Mouse (Mus musculus) forebrain, embryonic 14.5 days (tissue): ENCODE data around the gene Gabbr2. TPM values are rescaled to one million over a fixed set of nuclear protein-coding genes. Genes with fewer than 3 reads are reported as not detected.

Source experiments
- ATAC-seq: fragments of 200-750 bp; cut with Nextera tagmentation; 2 replicates; pipeline ENCODE4 v1.8.0; 2017; ENCODE audit warnings: mild to moderate bottlenecking, moderate library complexity
- DNase-seq: peaks from one replicate; pipeline ENCODE4 v3.0.0-alpha.2; 2015; ENCODE audit warnings: low spot score
- H3K27ac ChIP-seq: fragments of 300-500 bp; sonication (generic); 2 replicates; pipeline ENCODE4 v1.5.1; 2014; ENCODE audit warnings: low read depth, mild to moderate bottlenecking, control low read depth, low read length, moderate library complexity
- H3K27me3 ChIP-seq: fragments of 300-500 bp; sonication (generic); replicated peaks from 2 replicates; pipeline ENCODE4 v1.6.1; 2014; ENCODE audit warnings: low read length, control low read depth, mixed read lengths; ENCODE audit not compliant: control insufficient read depth, insufficient read depth
- H3K36me3 ChIP-seq: fragments of 300-500 bp; sonication (generic); 2 replicates; pipeline ENCODE4 v1.6.1; 2014; ENCODE audit warnings: low read length, control low read depth; ENCODE audit not compliant: control insufficient read depth, insufficient read depth
- H3K4me1 ChIP-seq: fragments of 300-500 bp; sonication (generic); 2 replicates; pipeline ENCODE4 v1.6.1; 2014; ENCODE audit warnings: antibody characterized with exemption, low read length, control low read depth; ENCODE audit not compliant: control insufficient read depth, insufficient read depth
- H3K4me2 ChIP-seq: fragments of 300-500 bp; sonication (generic); 2 replicates; pipeline ENCODE4 v1.6.1; 2014; ENCODE audit warnings: mild to moderate bottlenecking, control low read depth, low read length
- H3K4me3 ChIP-seq: fragments of 300-500 bp; sonication (generic); 2 replicates; pipeline ENCODE4 v1.5.1; 2014; ENCODE audit warnings: low read depth, low read length, control low read depth
- H3K9ac ChIP-seq: fragments of 300-500 bp; sonication (generic); 2 replicates; pipeline ENCODE4 v1.6.1; 2014; ENCODE audit warnings: mild to moderate bottlenecking, low read length, control low read depth, moderate library complexity
- H3K9me3 ChIP-seq: fragments of 300-500 bp; sonication (generic); replicated peaks from 2 replicates; pipeline ENCODE4 v1.6.1; 2016; ENCODE audit warnings: low read length, control low read depth, mixed read lengths; ENCODE audit not compliant: control insufficient read depth
- WGBS: fragments of 180-500 bp; shearing (Covaris S2); extraction: QIAGEN DNeasy Blood & Tissue Kit; methylation state at CpG from one replicate; pipeline ENCODE4 v1.1.7; 2014; 5-methylcytosine and 5-hydroxymethylcytosine counted together
- polyA plus RNA-seq: library from polyadenylated mRNA; unstranded; fragments of >200 nt; fragmentation: Nextera tagmentation; extraction: Ambion mirVana; gene quantifications from 2 replicates; pipeline ENCODE4 v1.2.1, GENCODE M21; 2014

Gene Gabbr2
- polyA plus RNA-seq, 1 experiment from 2014 or later: 1.7 TPM

DNA sequence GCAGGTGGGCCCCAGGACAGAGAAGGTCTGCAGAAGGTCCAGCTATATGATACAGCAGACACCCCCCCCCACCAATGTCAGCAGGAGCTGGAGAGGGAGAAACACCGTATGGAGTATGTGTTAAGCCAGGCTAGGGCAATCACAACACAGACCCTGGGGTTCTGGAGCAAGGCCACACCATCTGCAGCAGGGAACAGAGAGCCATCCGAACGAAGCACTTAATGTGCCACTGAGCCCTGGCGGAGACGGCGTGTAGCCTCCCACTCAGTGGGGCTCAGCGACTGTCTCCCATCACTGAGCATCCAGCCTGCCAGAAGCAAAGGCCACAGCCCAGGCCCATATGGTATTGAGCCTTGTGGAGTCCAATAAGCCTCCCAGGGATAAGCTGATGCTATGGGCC is 33.7 kb downstream of the Gabbr2 start:
- Histone ChIP-seq H3K4me1 (no peaks in the 10 kb centered on the region), H3K27me3 (no peaks in the 10 kb centered on the region), H3K9ac (no peak overlapping the region), H3K4me2 (no peak overlapping the region), H3K4me3 (no peak overlapping the region), H3K27ac (no peak overlapping the region), H3K9me3 (no peaks in the 10 kb centered on the region), H3K36me3 (no peaks in the 10 kb centered on the region)
- DNase-seq (no peak), ATAC-seq (no peak)
- WGBS: 82% methylated on average over 7 of the region's 7 CpGs

DNA sequence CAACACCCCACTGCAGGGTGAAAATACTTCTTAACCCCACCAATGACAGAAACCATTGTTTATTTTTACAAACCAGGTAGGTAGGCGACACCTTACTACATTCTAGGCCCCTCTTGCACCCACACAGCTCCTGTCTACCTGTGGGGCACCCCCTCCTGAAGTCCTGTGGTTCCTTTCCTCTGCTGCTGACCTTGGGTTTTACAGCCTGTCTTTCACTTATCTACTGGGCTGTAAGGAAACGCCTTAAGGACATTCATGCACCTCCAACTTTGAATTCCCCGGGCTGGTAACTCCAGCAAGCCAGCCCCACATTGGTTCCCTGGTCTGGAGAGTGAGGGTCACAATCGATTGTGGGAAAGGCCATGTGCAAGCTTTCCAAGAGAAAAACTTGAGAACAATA is 34.7 kb downstream of the Gabbr2 start:
- Histone ChIP-seq H3K4me3 (no peak overlapping the region), H3K27ac (no peak overlapping the region), H3K36me3 (no peaks in the 10 kb centered on the region), H3K9ac (no peak overlapping the region), H3K4me2 (no peak overlapping the region), H3K27me3 (no peaks in the 10 kb centered on the region), H3K9me3 (no peaks in the 10 kb centered on the region), H3K4me1 (no peaks in the 10 kb centered on the region)
- no peak for ATAC-seq
- WGBS: 83% methylated on average over 4 of the region's 4 CpGs
- no peak for DNase-seq

DNA sequence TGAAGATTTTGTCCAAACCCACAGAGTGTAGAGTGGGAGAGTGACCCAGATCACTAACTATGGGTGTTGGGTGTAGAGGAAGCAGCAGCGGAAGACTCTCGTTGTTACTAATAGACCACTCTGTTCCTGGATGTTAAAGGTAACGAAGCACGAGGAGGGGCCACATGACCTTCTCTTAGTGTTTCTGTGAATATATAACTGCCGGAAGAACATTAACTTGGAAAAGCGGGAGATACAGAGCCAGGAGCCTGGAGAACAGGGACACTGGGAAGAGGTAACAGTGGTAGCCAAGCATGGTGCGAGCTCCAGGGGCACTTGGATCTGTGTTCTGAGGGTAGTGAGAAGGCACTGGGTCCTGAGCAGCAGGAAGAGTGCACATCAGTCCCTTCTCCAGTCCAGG is 38.7 kb downstream of the Gabbr2 start:
- H3K4me1 ChIP-seq: no peaks in the 10 kb centered on the region
- no peak overlapping the region for H3K4me2 ChIP-seq
- no peaks in the 10 kb centered on the region for H3K9me3 ChIP-seq
- DNase-seq: no peak
- H3K9ac ChIP-seq: no peak overlapping the region
- H3K36me3 ChIP-seq: no peaks in the 10 kb centered on the region
- no peak overlapping the region for H3K27ac ChIP-seq
- 89% methylated on average over 7 of the region's 7 CpGs for WGBS
- ATAC-seq: no peak
- H3K4me3 ChIP-seq: no peak overlapping the region
- no peaks in the 10 kb centered on the region for H3K27me3 ChIP-seq

DNA sequence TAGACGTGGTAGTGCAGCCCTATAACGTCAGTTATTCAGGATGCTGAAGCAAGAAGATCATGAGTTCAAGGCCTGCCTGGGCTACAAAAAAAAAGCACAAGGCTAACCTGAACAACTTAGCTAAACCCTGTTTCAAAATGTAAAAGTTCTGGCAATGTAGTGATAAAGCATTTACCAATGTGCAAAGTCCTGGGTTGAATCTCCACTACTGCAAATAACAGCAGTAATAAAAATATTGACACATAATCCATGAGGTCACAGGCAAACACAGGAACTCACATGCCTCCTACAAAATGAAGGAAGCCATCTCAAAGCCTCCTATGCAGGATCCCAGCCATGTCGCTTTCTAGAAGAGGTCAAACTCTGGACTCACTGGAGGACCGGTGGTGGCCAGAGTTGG is 39.1 kb downstream of the Gabbr2 start:
- ATAC-seq (no peak), DNase-seq (no peak)
- Histone ChIP-seq H3K4me1 (no peaks in the 10 kb centered on the region), H3K27ac (no peak overlapping the region), H3K4me2 (no peak overlapping the region), H3K9ac (no peak overlapping the region), H3K36me3 (no peaks in the 10 kb centered on the region), H3K27me3 (no peaks in the 10 kb centered on the region), H3K4me3 (no peak overlapping the region), H3K9me3 (no peaks in the 10 kb centered on the region)
- 90% methylated on average over 4 of the region's 4 CpGs for WGBS

DNA sequence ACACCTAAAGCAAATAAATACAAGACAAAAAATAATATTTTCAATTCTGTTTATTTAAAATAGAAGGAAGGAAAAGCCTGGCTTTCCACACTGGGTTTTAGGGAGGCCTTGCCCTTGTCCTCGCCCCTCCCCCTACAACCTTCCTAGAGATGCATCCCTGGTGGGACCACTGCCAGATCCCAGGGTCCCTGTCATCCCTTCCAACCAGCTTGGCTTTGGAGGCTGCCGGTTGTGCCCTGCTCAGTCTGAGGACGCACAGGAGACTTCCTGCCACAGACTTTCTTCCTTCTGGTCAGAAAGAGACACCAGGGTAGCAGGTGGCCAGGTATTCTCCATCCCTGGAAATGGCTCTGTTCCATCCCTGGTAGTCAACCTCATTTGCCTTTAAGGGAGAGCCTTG is 57.4 kb downstream of the Gabbr2 start:
- no peaks in the 10 kb centered on the region for H3K9me3 ChIP-seq
- no peak overlapping the region for H3K9ac ChIP-seq
- no peaks in the 10 kb centered on the region; the same call in 1 of the 2 replicates for H3K27me3 ChIP-seq
- DNase-seq (no peak), ATAC-seq (no peak)
- 0 out of 2 replicates have a peak, but pooled peaks cover 9% of the 10 kb centered on the region for H3K4me1 ChIP-seq
- H3K27ac ChIP-seq: no peak overlapping the region
- H3K4me3 ChIP-seq: no peak overlapping the region
- H3K36me3 ChIP-seq: no peaks in the 10 kb centered on the region
- WGBS: 83% methylated on average over 3 of the region's 3 CpGs
- H3K4me2 ChIP-seq: no peak overlapping the region

DNA sequence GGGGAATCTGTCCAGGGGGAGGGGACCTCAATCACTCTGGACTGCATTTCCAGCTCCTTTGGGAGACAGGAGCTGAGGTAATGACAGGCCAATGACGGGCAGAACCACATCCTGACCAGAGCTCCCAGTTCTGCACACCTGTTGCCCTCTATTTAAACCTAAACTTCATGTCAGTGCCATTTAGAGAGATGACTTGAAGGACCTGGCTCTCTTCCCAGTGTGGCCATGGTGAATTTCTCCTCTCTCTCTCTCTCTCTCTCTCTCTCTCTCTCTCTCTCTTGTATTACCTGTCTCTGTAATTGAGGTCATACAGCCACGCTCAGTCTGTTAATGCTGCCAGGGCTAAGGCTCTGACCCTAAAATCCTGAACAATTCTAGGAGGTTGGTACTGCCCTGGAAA is 58.1 kb downstream of the Gabbr2 start:
- Histone ChIP-seq H3K27me3 (no peaks in the 10 kb centered on the region; the same call in 1 of the 2 replicates), H3K9me3 (no peaks in the 10 kb centered on the region), H3K27ac (no peak overlapping the region), H3K36me3 (no peaks in the 10 kb centered on the region), H3K4me3 (no peak overlapping the region), H3K4me1 (0 out of 2 replicates have a peak, but pooled peaks cover 9% of the 10 kb centered on the region), H3K9ac (no peak overlapping the region), H3K4me2 (no peak overlapping the region)
- DNase-seq (no peak), ATAC-seq (no peak)
- 79% methylated on average over 2 of the region's 2 CpGs for WGBS

DNA sequence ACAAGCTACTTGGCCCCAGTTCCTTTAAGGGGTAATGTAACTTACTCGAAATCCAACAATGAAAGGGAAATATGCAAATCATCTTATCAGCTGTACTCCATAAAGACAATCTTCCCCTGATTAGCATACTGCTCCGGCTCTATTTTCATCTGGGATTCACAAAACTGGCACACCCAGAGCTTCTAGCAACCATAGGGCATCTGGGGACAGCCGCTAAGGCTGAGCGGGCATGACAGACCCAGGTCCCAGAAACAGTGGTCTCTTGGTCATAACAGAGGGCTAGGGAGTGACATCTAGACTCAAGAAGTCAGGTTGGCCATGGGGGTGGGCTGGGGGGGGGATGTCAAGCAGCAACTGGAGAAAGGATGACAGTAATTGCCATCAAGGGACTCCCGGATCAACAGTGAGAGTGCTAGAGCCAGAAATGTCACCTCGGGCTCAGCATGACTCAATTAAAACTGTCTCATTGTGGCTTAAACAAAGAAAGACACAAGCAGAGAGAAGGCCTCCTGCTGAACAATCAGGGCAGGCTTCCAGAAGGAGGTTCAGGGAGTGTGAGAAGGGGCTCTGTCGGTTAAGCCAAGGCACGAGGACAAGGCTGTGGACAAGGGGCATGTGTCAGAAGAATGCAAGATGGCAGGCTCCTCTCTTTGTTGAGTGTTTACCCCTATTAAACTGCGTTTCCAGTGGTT is 59.8 kb downstream of the Gabbr2 start:
- no peaks in the 10 kb centered on the region; the same call in 1 of the 2 replicates for H3K27me3 ChIP-seq
- no peaks in the 10 kb centered on the region for H3K36me3 ChIP-seq
- peak; percentile 66 for ATAC-seq
- no peaks in the 10 kb centered on the region for H3K9me3 ChIP-seq
- H3K4me3 ChIP-seq: no peak overlapping the region
- WGBS: 25% methylated on average over 9 of the region's 9 CpGs
- no peak overlapping the region for H3K4me2 ChIP-seq
- 0 out of 2 replicates have a peak, but pooled peaks cover 9% of the 10 kb centered on the region for H3K4me1 ChIP-seq
- H3K27ac ChIP-seq: no peak overlapping the region; the same call in 1 of the 2 replicates
- peak; percentile 51 for DNase-seq
- H3K9ac ChIP-seq: no peak overlapping the region

DNA sequence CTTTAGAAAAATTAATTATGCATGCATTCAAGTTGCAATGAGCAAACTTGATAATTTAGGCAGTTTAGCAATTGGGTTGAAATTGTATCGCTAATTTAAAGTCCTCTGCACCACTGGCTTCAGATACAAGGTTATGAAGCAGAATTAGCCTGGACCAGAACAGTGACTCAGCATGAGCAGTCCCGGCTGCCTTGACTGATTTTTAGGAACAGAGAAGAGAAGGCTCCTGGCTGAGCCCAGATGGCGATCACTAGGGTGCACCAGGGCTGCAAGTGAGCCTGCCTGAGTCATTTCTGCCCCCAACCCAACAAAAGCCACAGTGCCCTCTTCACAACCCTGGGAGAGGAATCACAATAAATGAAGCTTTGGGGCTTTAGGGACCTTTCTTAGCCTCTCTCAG is 63.6 kb downstream of the Gabbr2 start:
- WGBS: 53% methylated on average over 3 of the region's 3 CpGs
- Histone ChIP-seq H3K27me3 (no peaks in the 10 kb centered on the region; the same call in 1 of the 2 replicates), H3K9ac (no peak overlapping the region), H3K36me3 (no peaks in the 10 kb centered on the region), H3K27ac (no peak overlapping the region), H3K4me3 (no peak overlapping the region), H3K9me3 (no peaks in the 10 kb centered on the region), H3K4me2 (no peak overlapping the region), H3K4me1 (0 out of 2 replicates have a peak, but pooled peaks cover 9% of the 10 kb centered on the region)
- ATAC-seq: no peak
- DNase-seq: peak; percentile 10

DNA sequence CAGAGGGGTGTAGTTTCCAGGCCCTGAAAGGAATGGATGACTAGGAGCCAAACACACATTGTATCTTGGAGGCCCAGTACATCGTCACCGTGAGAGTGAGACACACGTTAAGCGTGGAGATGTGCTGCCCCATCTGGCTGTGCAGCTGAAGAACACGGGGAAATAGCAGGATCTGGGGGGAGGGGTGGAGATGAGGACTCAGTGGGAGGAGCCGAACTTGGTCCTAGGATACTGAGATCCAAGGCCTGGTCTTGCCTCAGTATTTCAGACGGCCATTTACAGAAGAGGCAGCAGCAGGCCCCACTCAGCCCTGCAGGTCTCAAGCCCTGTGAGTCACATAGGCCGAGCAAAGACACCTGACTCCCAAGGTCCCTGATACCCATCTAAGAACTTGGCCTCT is 72.5 kb downstream of the Gabbr2 start:
- Histone ChIP-seq H3K27me3 (no peaks in the 10 kb centered on the region), H3K9ac (no peak overlapping the region), H3K4me3 (no peak overlapping the region), H3K36me3 (no peaks in the 10 kb centered on the region), H3K4me1 (no peaks in the 10 kb centered on the region), H3K4me2 (no peak overlapping the region), H3K27ac (no peak overlapping the region), H3K9me3 (no peaks in the 10 kb centered on the region)
- DNase-seq (peak; percentile 59), ATAC-seq (peak; percentile 50; the same call in 1 of the 2 replicates)
- 47% methylated on average over 8 of the region's 8 CpGs for WGBS
